Mouse (Mus musculus): ENCODE results near the gene Apoc2. TPM values are rescaled to one million over a fixed set of nuclear protein-coding genes. Genes with fewer than 3 reads are reported as not detected.

Gene Apoc2
- total and polyA plus RNA-seq, 3 experiments: not detected

- TF ChIP-seq MAFK (IDR thresholded peaks at IDR 0.05; ENCODE audit: borderline replicate concordance, low read depth, low read length) (no peak), UBTF (IDR thresholded peaks at IDR 0.05; ENCODE audit: borderline replicate concordance, insufficient read depth, low read depth, low read length) (no peak), KAT2A (conservative IDR thresholded peaks at IDR 0.05; ENCODE audit: low read depth, low read length) (peak; percentile 83)
Observed at GRCm38 (mm10) chr7:19715239-19716054, 37.7 kb upstream of the Apoc2 start, which contains the start of gene Tomm40 (continued).

GRCm38 (mm10) chr7:19714836-19715235, 37.1 kb upstream of the Apoc2 start:
- Histone ChIP-seq H3K4me1 (ENCODE audit: control insufficient read depth in 1 of 2, insufficient read depth in 2 of 2, low read length in 2 of 2) (peaks cover 0 to 19% of the 10 kb centered on the region in 2 experiments; a peak in 2 of 4 replicates), H3K4me3 (ENCODE audit: control insufficient read depth in 1 of 2, insufficient read depth in 1 of 2, low read depth in 2 of 2, low read length in 2 of 2) (peak overlapping the region; percentile 72 to 97), H3K9ac (ENCODE audit: control insufficient read depth, low read depth, low read length, poor library complexity, severe bottlenecking) (peak overlapping the region; percentile 90), H3K36me3 (ENCODE audit: control insufficient read depth in 1 of 2, insufficient read depth in 2 of 2, low read length in 2 of 2) (peaks cover 3 to 14% of the 10 kb centered on the region in 2 experiments; a peak in 3 of 4 replicates), H3K79me2 (ENCODE audit: control insufficient read depth, insufficient read depth, low read length, poor library complexity) (peaks cover 20% of the 10 kb centered on the region), H3K27me3 (ENCODE audit: control insufficient read depth in 1 of 2, insufficient read depth in 2 of 2, low read length in 2 of 2) (no peaks in the 10 kb centered on the region), H3K9me3 (replicated peaks; ENCODE audit: insufficient read depth, low read length) (no peaks in the 10 kb centered on the region), H3K27ac (ENCODE audit: control insufficient read depth, low read depth, low read length) (peak overlapping the region; percentile 60)
- TF ChIP-seq BHLHE40 (IDR thresholded peaks at IDR 0.05; ENCODE audit: borderline replicate concordance, low read depth, low read length): 0 out of 2 replicates have a peak, but pooled peaks have one; percentile 13
- no peak for TF ChIP-seq TBP (IDR thresholded peaks at IDR 0.05; ENCODE audit: low read depth, low read length)
- TF ChIP-seq POLR2AphosphoS2 (IDR thresholded peaks at IDR 0.05; ENCODE audit: low read length): no peak
- no peak for TF ChIP-seq MYB (IDR thresholded peaks at IDR 0.05; ENCODE audit: low read depth, low read length)
- no peak for TF ChIP-seq GATA1 (IDR thresholded peaks at IDR 0.05; ENCODE audit: low read depth, low read length)
- TF ChIP-seq MXI1 (IDR thresholded peaks at IDR 0.05; ENCODE audit: low read depth, low read length): no peak
- no peak for TF ChIP-seq CHD2 (IDR thresholded peaks at IDR 0.05; ENCODE audit: low read length)
- no peak for TF ChIP-seq SIN3A (IDR thresholded peaks at IDR 0.05; ENCODE audit: low read length)
- no peak for TF ChIP-seq EP300 (IDR thresholded peaks at IDR 0.05; ENCODE audit: low read depth in 1 of 2, low read length in 2 of 2)
- 0 out of 2 replicates have a peak, but pooled peaks have one; percentile 15 for TF ChIP-seq CHD1 (IDR thresholded peaks at IDR 0.05; ENCODE audit: low read depth, low read length)
- no peak for TF ChIP-seq KAT2A (conservative IDR thresholded peaks at IDR 0.05; ENCODE audit: low read depth, low read length)
- no peak for TF ChIP-seq MAZ (IDR thresholded peaks at IDR 0.05; ENCODE audit: low read depth, low read length)
- TF ChIP-seq HCFC1 (IDR thresholded peaks at IDR 0.05; ENCODE audit: low read depth, low read length): no peak
- no peak for TF ChIP-seq JUND (IDR thresholded peaks at IDR 0.05; ENCODE audit: low read depth, low read length)
- no peak for TF ChIP-seq RAD21 (IDR thresholded peaks at IDR 0.05; ENCODE audit: low read depth, low read length)
- no peak for DNase-seq (ENCODE audit: low read depth, low spot score)

- Histone ChIP-seq H3K4me1 (ENCODE audit: control insufficient read depth in 1 of 2, insufficient read depth in 2 of 2, low read length in 2 of 2) (peaks cover 0 to 19% of the 10 kb centered on the region in 2 experiments; a peak in 2 of 4 replicates), H3K9ac (ENCODE audit: control insufficient read depth, low read depth, low read length, poor library complexity, severe bottlenecking) (peak overlapping the region; percentile 90; the same call in 1 of the 2 replicates), H3K9me3 (replicated peaks; ENCODE audit: insufficient read depth, low read length) (no peaks in the 10 kb centered on the region), H3K27me3 (ENCODE audit: control insufficient read depth in 1 of 2, insufficient read depth in 2 of 2, low read length in 2 of 2) (no peaks in the 10 kb centered on the region), H3K79me2 (ENCODE audit: control insufficient read depth, insufficient read depth, low read length, poor library complexity) (peaks cover 20% of the 10 kb centered on the region), H3K4me3 (ENCODE audit: control insufficient read depth in 1 of 2, insufficient read depth in 1 of 2, low read depth in 2 of 2, low read length in 2 of 2) (no peak overlapping the region), H3K27ac (ENCODE audit: control insufficient read depth, low read depth, low read length) (no peak overlapping the region), H3K36me3 (ENCODE audit: control insufficient read depth in 1 of 2, insufficient read depth in 2 of 2, low read length in 2 of 2) (peaks cover 8 to 14% of the 10 kb centered on the region in 2 experiments)
- TF ChIP-seq ZMIZ1 (IDR thresholded peaks at IDR 0.05; ENCODE audit: low read depth, low read length) (no peak), KAT2A (conservative IDR thresholded peaks at IDR 0.05; ENCODE audit: low read depth, low read length) (no peak), TAL1 (IDR thresholded peaks at IDR 0.05; ENCODE audit: low read length) (no peak), CHD1 (IDR thresholded peaks at IDR 0.05; ENCODE audit: low read depth, low read length) (no peak), POLR2A (IDR thresholded peaks at IDR 0.05; ENCODE audit: control insufficient read depth in 1 of 2, insufficient read depth in 1 of 2, low read depth in 1 of 2, low read length in 2 of 2, poor library complexity in 1 of 2) (no peak), POLR2AphosphoS2 (IDR thresholded peaks at IDR 0.05; ENCODE audit: low read length) (no peak), NELFE (IDR thresholded peaks at IDR 0.05; ENCODE audit: low read depth, low read length) (no peak)
- no peak for DNase-seq (ENCODE audit: low read depth, low spot score)
Observed at GRCm38 (mm10) chr7:19713598-19713997, 35.9 kb upstream of the Apoc2 start.
